Mouse (Mus musculus) midbrain, postnatal 0 days (tissue): ENCODE results near the gene Col4a2. TPM values are rescaled to one million over a fixed set of nuclear protein-coding genes. Genes with fewer than 3 reads are reported as not detected.

Experiments used
- ATAC-seq: fragments of 200-750 bp; cut with Nextera tagmentation; 2 replicates; pipeline ENCODE4 v1.8.0; 2017; ENCODE audit warnings: moderate number of reproducible peaks, mild to moderate bottlenecking, moderate TSS enrichment, moderate library complexity; ENCODE audit not compliant: low FRiP score
- DNase-seq: peaks from one replicate; pipeline ENCODE4 v3.0.0-alpha.2; 2015; ENCODE audit warnings: low spot score
- H3K27ac ChIP-seq: fragments of 300-500 bp; sonication (generic); 2 replicates; pipeline ENCODE4 v1.5.1; 2014; ENCODE audit warnings: low read depth, mild to moderate bottlenecking, low read length, mixed read lengths
- H3K27me3 ChIP-seq: fragments of 300-500 bp; sonication (generic); 2 replicates; pipeline ENCODE4 v1.6.1; 2014; ENCODE audit warnings: low read length, control low read depth, mixed read lengths; ENCODE audit not compliant: insufficient read depth
- H3K36me3 ChIP-seq: fragments of 300-500 bp; sonication (generic); 2 replicates; pipeline ENCODE4 v1.6.1; 2014; ENCODE audit warnings: low read length, control low read depth, mixed read lengths; ENCODE audit not compliant: insufficient read depth
- H3K4me1 ChIP-seq: fragments of 300-500 bp; sonication (generic); 2 replicates; pipeline ENCODE4 v1.6.1; 2014; ENCODE audit warnings: mild to moderate bottlenecking, control low read depth, antibody characterized with exemption, low read length, mixed read lengths; ENCODE audit not compliant: insufficient read depth
- H3K4me2 ChIP-seq: fragments of 300-500 bp; sonication (generic); 2 replicates; pipeline ENCODE4 v1.6.1; 2014; ENCODE audit warnings: low read depth, mild to moderate bottlenecking, low read length, mixed read lengths; ENCODE audit not compliant: poor library complexity, severe bottlenecking
- H3K4me3 ChIP-seq: fragments of 300-500 bp; sonication (generic); 2 replicates; pipeline ENCODE4 v1.5.1; 2014; ENCODE audit warnings: low read depth, mild to moderate bottlenecking, low read length, moderate library complexity
- H3K9ac ChIP-seq: fragments of 300-500 bp; sonication (generic); replicated peaks from 2 replicates; pipeline ENCODE4 v1.6.1; 2014; ENCODE audit warnings: mild to moderate bottlenecking, low read length, moderate library complexity, mixed read lengths; ENCODE audit not compliant: poor library complexity, severe bottlenecking
- H3K9me3 ChIP-seq: fragments of 300-500 bp; sonication (generic); 2 replicates; pipeline ENCODE4 v1.6.1; 2016; ENCODE audit warnings: low read length, control low read depth
- CTCF ChIP-seq: IDR thresholded peaks from 2 replicates; pipeline ENCODE4 v1.5.1; 2016; ENCODE audit warnings: antibody characterized with exemption, mild to moderate bottlenecking
- WGBS: fragments of 180-500 bp; shearing (Covaris S2); extraction: QIAGEN DNeasy Blood & Tissue Kit; methylation state at CpG from one replicate; pipeline ENCODE4 v1.1.7; 2014; 5-methylcytosine and 5-hydroxymethylcytosine counted together
- polyA plus RNA-seq: library from polyadenylated mRNA; unstranded; fragments of >200 nt; fragmentation: Nextera tagmentation; extraction: Ambion mirVana; gene quantifications from 2 replicates; pipeline ENCODE4 v1.2.1, GENCODE M21; 2015
- total RNA-seq: library from RNA; depleted of rRNA; stranded (reverse); fragments of >200 nt; gene quantifications from 2 replicates; pipeline ENCODE4 v1.2.3, GENCODE M21; 2014

Col4a2 gene
- total and polyA plus RNA-seq, 2 experiments from 2014 or later: 31.3 to 92.5 TPM

DNA sequence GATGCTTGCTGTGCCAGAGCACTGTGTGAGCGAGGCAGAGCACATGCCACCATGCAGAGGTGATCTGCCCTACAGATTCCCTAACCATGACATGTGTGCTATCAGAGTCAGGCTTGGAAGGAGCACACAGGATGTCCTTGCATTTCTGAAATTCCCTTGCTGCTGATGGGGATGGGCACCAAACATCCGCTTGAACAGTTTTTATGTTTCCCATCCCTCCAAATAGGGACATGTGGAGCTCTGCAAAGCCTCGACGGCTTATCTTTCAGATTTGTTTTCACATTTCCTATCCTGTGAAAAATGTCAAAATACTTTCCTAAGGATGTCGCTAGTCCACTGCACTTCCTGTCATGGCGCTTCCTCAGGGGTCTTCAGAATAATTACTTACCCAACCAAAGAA is 40.4 kb upstream of the Col4a2 start:
- WGBS: 85% methylated on average over 6 of the region's 6 CpGs
- no peak overlapping the region for H3K27ac ChIP-seq
- H3K9ac ChIP-seq: no peak overlapping the region
- no peak overlapping the region for H3K4me2 ChIP-seq
- no peak for TF ChIP-seq CTCF
- H3K27me3 ChIP-seq: no peaks in the 10 kb centered on the region
- DNase-seq (no peak), ATAC-seq (no peak)
- H3K9me3 ChIP-seq: no peaks in the 10 kb centered on the region
- H3K36me3 ChIP-seq: no peaks in the 10 kb centered on the region
- H3K4me3 ChIP-seq: no peak overlapping the region
- no peaks in the 10 kb centered on the region for H3K4me1 ChIP-seq

DNA sequence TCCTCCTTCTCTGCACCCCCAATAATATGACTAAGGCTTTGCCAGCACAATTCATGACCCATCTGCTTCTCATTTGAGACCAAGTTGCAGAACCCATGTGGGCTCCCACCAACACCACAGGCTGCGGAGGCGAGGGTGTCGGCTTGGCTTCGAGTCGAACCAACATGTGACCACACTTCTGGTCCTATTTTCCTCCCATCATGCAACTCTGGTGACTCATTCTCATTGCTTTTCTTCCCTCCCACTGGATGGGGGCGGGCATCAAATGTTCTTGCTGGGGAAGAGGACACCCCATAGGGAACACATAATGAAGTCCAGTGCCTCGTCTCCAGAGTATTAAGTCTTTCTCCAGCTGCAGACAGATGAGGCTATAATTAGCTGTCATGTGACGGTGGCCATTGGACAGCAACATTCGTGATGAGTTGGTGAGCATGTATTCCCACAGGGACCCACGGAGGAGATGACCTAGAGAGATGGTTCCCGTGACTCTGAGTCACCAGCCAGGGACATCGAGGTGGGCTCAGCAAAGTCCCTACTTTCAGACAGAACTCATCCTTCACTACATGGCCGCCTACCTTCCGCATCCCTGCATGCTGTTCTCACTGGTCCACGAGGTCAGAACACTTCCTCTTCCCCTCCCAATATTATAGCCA is 39.0 kb upstream of the Col4a2 start:
- Histone ChIP-seq H3K4me2 (no peak overlapping the region), H3K4me1 (no peaks in the 10 kb centered on the region), H3K9ac (no peak overlapping the region), H3K9me3 (no peaks in the 10 kb centered on the region), H3K36me3 (no peaks in the 10 kb centered on the region), H3K4me3 (no peak overlapping the region), H3K27me3 (no peaks in the 10 kb centered on the region), H3K27ac (no peak overlapping the region)
- ATAC-seq (no peak), DNase-seq (no peak)
- TF ChIP-seq CTCF: no peak
- 89% methylated on average over 15 of the region's 15 CpGs for WGBS

DNA sequence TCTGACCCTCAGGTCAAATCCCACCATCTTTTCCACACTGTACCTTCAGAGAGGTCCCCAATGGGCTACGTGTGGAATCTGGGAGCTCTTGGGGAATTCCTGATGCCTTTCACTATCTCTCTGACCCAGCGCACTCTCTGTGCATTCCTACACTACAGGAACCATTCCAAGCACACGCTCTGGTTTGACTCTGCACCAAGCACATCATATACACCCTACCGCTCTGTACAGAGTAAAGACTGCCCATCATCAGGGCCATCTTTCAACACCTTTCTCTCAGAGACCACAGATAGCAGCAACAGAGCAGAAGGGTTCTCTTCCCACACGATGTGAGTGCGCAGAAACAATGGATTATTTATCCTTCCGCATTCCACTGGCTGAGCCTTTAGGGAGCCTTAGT is 38.2 kb upstream of the Col4a2 start:
- no peak overlapping the region for H3K9ac ChIP-seq
- no peaks in the 10 kb centered on the region for H3K27me3 ChIP-seq
- H3K9me3 ChIP-seq: no peaks in the 10 kb centered on the region
- no peak for ATAC-seq
- H3K4me2 ChIP-seq: no peak overlapping the region
- DNase-seq: no peak
- no peak for TF ChIP-seq CTCF
- H3K4me3 ChIP-seq: no peak overlapping the region
- no peak overlapping the region for H3K27ac ChIP-seq
- H3K4me1 ChIP-seq: no peaks in the 10 kb centered on the region
- WGBS: 85% methylated on average over 7 of the region's 7 CpGs
- H3K36me3 ChIP-seq: no peaks in the 10 kb centered on the region

DNA sequence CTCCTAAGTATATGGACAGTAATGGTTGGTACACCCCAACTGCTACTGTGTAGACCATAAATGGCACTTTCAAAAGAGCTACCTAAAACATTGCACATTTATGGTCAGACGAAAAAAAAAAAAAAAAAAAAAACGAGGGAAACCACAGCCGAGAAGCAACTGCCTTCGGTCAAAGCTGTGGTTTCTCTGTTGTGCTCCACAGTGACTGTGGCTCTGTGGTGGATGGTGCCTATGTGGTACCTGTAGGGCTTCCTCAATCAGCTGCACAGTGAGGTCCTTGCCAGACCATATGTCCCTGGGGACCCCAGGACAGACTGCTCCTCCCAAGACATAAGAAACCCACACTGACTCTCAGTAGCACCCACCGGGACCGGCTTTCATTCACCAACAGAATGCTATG is 36.3 kb upstream of the Col4a2 start:
- Histone ChIP-seq H3K4me3 (no peak overlapping the region), H3K27ac (no peak overlapping the region), H3K4me2 (no peak overlapping the region), H3K36me3 (no peaks in the 10 kb centered on the region), H3K4me1 (no peaks in the 10 kb centered on the region), H3K9me3 (no peaks in the 10 kb centered on the region), H3K9ac (no peak overlapping the region), H3K27me3 (no peaks in the 10 kb centered on the region)
- 73% methylated on average over 6 of the region's 6 CpGs for WGBS
- ATAC-seq: no peak
- no peak for TF ChIP-seq CTCF
- no peak for DNase-seq

DNA sequence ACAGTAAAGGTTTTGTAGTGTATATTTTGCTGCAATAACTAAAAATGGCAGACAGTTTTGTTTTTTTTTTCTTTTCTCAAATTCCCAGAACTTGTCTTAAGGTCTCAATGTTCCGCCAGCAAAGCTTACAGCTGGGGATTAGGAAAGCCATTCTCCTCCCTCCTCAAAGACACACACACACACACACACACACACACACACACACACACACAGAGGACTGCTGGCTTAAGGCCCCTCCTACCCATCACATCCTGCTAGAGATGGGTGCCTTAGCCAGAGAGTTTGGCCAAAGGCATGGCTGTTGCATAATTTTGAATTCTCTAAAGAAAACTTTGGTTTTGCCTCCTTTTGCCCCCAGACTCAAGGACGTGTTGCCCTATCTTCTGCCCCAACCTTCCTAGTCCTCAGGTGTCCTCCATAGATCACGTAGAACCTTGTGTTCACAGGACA is 35.0 kb upstream of the Col4a2 start:
- no peaks in the 10 kb centered on the region for H3K4me1 ChIP-seq
- DNase-seq (no peak), ATAC-seq (no peak)
- no peak overlapping the region for H3K4me2 ChIP-seq
- H3K27ac ChIP-seq: no peak overlapping the region
- H3K36me3 ChIP-seq: no peaks in the 10 kb centered on the region
- WGBS: 65% methylated on average over 3 of the region's 3 CpGs
- no peak overlapping the region for H3K4me3 ChIP-seq
- no peaks in the 10 kb centered on the region for H3K9me3 ChIP-seq
- TF ChIP-seq CTCF: no peak
- H3K9ac ChIP-seq: no peak overlapping the region
- H3K27me3 ChIP-seq: no peaks in the 10 kb centered on the region

DNA sequence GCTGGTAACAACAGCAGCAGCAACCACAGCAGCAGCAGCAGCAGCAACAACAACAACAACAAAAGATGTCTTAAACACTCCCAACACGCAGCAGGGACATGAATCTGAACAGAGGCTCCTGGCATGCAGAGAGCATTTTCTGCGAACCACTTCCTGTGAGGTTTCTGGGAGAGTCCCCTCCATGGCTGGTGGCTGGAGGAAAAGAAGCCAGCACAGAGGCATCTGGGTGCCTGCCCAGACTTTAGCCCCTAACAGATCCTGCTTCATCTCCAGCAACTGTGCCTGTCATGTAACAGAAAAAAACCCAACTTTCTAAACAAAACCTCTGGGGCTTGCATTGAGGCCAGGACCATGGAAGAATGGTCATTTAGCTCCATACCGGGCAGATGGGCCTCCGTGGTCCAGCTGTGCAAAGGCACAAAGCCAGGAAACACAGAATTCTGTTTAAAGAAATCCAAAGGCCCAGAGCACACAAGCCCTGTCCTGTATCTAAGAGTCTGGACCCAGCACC is 34.4 kb upstream of the Col4a2 start:
- H3K4me1 ChIP-seq: no peaks in the 10 kb centered on the region
- 62% methylated on average over 4 of the region's 4 CpGs for WGBS
- H3K27me3 ChIP-seq: no peaks in the 10 kb centered on the region
- H3K4me2 ChIP-seq: no peak overlapping the region
- peak; percentile 69 for DNase-seq
- peak; percentile 31; the same call in 1 of the 2 replicates for ATAC-seq
- no peak overlapping the region for H3K27ac ChIP-seq
- no peaks in the 10 kb centered on the region for H3K9me3 ChIP-seq
- no peaks in the 10 kb centered on the region for H3K36me3 ChIP-seq
- H3K4me3 ChIP-seq: no peak overlapping the region
- TF ChIP-seq CTCF: no peak
- H3K9ac ChIP-seq: no peak overlapping the region
